Mouse (Mus musculus) heart, adult 2 months (tissue): Measurements from ENCODE around the gene Hras.

Experiments
- CTCF ChIP-seq: fragments of 200-600 bp; IDR thresholded peaks from 2 replicates; pipeline ENCODE4 v1.8.1; 2022; ENCODE audit warnings: antibody characterized with exemption, mild to moderate bottlenecking, moderate library complexity
- EP300 ChIP-seq: fragments of 200-500 bp; IDR thresholded peaks from 2 replicates; pipeline ENCODE4 v1.6.1; 2011; ENCODE audit warnings: low read depth, low read length, control low read depth; ENCODE audit not compliant: insufficient read depth
- POLR2A ChIP-seq: fragments of 200-500 bp; IDR thresholded peaks from 2 replicates; pipeline ENCODE4 v1.6.1; 2011; ENCODE audit warnings: mild to moderate bottlenecking, low read depth, low read length, control low read depth; ENCODE audit not compliant: insufficient read depth

DNA sequence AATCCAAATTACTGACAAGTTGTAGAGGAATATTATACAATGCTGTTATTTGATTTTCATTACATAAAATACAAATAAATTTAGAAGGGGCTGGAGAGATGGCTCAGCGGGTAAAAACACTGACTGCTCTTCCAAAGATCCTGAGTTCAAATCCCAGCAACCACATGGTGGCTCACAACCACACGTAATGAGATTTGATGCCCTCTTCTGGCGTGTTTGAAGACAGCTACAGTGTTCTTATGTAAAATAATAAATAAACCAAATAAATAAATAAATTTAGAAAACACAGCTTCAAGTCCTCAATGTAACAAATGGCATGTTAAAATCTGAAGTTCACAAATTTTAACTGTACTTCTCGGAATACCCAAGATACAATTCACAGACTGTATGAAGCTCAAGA, 18.7 kb downstream of the Hras start:
- no peak for TF ChIP-seq EP300
- TF ChIP-seq POLR2A, result no peak
- TF ChIP-seq CTCF, result peak; percentile 22
